Mouse (Mus musculus): Measurements from ENCODE around the gene Gpbar1.

Gpbar1 gene

DNA sequence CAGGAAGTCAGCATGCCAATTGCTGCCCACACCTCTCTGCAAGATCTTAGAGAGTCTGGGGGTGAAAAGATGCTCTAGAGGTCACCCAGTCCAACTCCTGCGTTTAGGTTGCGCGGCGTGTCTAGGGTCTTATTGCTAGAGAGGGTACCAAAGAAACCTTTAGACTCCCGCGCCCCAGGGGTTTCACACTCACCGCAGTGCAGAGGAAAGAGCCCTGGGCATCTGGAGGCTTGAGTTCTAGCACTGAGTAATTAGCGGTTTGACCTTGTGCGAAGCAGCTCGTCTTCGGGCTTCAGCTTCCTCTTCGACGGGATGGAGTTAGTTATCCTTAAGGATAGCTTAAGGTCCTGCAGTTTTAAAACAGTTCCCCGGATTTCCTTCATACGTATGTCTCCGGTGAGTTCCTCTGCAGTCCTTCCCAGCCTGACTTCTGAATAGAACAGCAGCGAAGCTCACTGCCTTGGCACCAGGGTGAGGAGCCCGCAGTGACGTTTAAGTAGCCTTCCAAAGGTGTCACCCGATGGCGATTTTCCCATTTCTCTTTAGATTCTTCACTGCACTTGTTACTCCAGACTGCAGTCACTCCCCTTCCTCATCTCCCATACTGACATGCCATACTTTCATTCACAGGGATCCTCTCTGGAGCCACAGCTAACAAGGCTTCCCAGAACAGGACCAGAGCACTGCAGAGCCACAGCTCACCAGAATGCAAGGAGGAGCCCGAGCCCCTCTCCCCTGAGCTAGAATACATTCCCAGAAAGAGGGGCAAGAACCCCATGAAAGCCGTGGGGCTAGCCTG, 7.1 kb downstream of the Gpbar1 start:
- ChIA-PET CTCF (interaction anchor here (0.5 to 4.3 kb wide), 24 partner anchors 10 to 168 kb away, joined by 3 to 23 read pairs (median 4); partner anchors contain the start of genes Catip (in 4 of the 4) and Cxcr1 (in 1 of the 4)), POLR2A (interaction anchor here (0.6 to 7.3 kb wide), 66 partner anchors 8 to 1032 kb away, joined by 3 to 121 read pairs (median 5); partner anchors contain the start of genes Tmbim1 (in 2 of the 4), Arpc2 (in 1 of the 4), Bcs1l (in 1 of the 4) and Catip (in 1 of the 4))

DNA sequence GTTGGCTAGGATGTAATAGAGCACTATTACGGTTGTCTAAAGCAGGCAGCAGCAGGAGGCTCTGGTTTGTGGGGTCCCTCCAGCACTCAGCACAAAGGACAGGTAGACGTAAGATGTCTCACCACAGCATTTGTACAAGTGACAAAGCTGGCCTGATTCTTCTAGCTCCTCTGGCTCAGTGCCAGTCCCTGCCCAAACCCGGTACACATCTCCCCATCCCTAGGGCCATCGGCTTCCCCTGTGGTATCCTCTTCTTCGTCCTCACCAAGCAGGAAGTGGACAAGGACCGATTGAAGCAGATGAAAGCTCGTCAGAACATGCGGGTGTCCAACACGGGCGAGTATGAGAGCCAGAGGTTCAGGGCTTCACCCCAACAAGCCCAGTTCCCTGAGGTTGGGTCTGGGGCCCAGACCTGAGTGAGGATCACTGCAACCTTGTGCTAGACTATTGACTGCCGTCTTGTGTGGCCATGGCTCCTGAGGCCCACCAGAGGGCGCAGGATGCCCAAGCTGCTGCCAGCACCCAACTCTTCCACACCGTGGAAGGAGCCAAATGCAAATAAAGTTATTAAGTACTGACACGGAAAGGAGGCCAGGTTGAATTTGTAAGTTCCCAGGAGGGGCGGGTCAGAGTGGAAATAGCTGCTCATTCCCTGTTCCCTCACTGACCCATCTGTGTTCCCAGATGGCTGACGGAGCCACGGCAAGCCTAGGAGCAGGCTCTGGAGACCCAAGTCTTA, 8.7 kb downstream of the Gpbar1 start:
- ChIA-PET POLR2A (interaction anchor here in 3 of 4 experiments (0.5 to 7.3 kb wide), 21 partner anchors 9 to 253 kb away, joined by 3 to 121 read pairs (median 3); partner anchors contain the start of genes Arpc2 (in 1 of the 3), Catip (in 1 of the 3) and Tmbim1 (in 1 of the 3)), CTCF (interaction anchor here (0.6 to 4.3 kb wide), 21 partner anchors 9 to 516 kb away, joined by 3 to 23 read pairs (median 3); partner anchors contain the start of gene Catip (in 3 of the 4))

DNA sequence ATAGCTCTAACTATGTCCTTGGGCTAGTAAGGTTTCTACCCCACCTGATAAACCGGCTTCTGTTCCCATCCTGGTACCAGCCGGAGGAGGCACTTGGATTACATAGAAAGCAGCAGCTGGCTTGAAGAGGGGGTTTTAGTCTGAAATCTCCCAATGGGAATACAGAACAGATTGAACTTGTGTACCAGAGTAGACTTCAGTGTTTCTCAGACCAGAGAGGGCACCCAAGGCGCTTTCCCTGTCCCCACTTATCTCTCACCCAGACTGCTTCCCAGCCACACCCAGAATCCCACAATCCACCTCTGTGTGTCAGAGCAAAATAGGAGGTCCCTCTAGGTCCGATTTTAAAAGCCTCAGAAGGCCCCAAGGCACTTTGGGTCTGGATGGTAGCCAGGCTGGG, 10.0 kb downstream of the Gpbar1 start:
- CTCF ChIA-PET = interaction anchor here (0.7 to 3.4 kb wide), 13 partner anchors 7 to 960 kb away, joined by 3 to 9 read pairs (median 3); partner anchors contain the start of gene Catip (in 2 of the 4)
- POLR2A ChIA-PET = interaction anchor here in 3 of 4 experiments (0.6 to 7.3 kb wide), 13 partner anchors 8 to 205 kb away, joined by 3 to 121 read pairs (median 3); partner anchors contain the start of genes Catip (in 1 of the 3) and Tmbim1 (in 1 of the 3)

DNA sequence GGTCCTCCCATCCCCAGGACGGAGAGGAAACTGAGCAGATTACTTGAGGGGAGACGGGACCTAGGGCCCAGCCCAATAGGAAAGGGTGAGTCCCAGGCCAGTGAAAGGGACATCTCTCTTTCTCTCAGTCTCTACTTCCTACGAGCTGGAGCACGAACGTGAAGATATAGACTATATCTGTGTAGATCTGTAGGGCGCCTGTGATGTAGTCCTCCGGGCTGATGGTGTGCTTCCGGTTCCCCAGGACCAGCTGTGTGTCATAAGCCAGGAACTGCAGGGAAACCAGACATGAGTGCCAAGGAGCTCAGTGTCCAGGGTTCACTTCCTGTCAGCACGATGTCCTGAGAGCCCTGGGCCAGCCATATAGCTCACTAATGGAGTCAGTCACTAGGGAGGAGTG, 10.9 kb downstream of the Gpbar1 start:
- ChIA-PET POLR2A (interaction anchor here in 3 of 4 experiments (0.6 to 7.3 kb wide), 8 partner anchors 9 to 204 kb away, joined by 3 to 121 read pairs (median 4); partner anchors contain the start of gene Tmbim1 (in 2 of the 3)), CTCF (interaction anchor here in 3 of 4 experiments (0.6 to 3.4 kb wide), 4 partner anchors 10 to 1796 kb away, joined by 3 to 9 read pairs (median 3); partner anchors contain the start of gene Catip (in 2 of the 3))

DNA sequence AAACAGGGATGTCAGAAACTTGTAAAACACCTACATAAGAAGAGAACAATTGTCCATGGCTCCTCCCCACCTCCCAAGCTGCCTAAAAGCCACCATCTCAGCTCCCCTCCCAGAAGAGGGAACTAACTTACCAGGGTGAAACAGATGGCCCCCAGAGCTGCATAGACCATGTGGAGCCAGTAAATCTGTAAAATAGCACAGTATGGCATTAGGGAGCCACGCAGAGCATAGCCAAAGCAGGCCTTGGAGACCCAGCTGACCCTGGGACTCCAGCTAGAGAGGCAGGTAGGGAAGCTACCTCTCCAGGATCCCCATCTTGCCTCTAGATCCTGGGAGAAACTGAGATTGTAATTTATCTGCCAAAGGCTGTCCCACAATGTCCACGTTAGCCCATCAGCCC, 11.4 kb downstream of the Gpbar1 start:
- CTCF ChIA-PET = interaction anchor here in 3 of 4 experiments (0.6 to 3.4 kb wide), 4 partner anchors 9 to 79 kb away, joined by 3 to 9 read pairs (median 4); partner anchors contain the start of gene Catip (in 2 of the 3)
- POLR2A ChIA-PET = interaction anchor here in 3 of 4 experiments (0.6 to 7.3 kb wide), 8 partner anchors 9 to 148 kb away, joined by 3 to 121 read pairs (median 3); partner anchors contain the start of gene Tmbim1 (in 2 of the 3)

DNA sequence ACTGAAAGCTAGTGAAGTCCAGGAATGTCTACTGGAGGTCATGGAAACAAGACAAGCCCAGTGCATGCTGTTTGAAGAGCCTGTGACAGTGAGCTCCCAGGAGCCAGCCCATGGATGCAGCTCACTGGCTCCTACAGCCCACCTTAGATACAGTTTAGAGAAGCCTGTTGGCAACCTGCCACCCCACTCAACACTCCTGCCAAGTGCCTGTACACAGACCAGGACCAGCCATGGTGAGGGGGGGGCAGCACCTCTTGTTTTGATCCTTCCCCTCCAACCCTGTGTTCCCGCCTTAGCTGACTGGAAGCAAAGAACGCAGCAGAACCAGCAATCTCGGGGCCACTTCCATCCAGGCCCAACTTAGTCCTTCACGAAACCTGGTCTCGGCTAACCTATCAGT, 11.8 kb downstream of the Gpbar1 start:
- POLR2A ChIA-PET = interaction anchor here in 2 of 4 experiments (0.6 to 7.3 kb wide), 6 partner anchors 8 to 217 kb away, joined by 3 to 121 read pairs (median 3); partner anchors contain the start of gene Tmbim1 (in 1 of the 2)
- CTCF ChIA-PET = interaction anchor here in 2 of 4 experiments (0.6 to 1.0 kb wide), 2 partner anchors 72 to 80 kb away, joined by 3 to 4 read pairs; partner anchors contain the start of gene Catip (in 1 of the 2)

DNA sequence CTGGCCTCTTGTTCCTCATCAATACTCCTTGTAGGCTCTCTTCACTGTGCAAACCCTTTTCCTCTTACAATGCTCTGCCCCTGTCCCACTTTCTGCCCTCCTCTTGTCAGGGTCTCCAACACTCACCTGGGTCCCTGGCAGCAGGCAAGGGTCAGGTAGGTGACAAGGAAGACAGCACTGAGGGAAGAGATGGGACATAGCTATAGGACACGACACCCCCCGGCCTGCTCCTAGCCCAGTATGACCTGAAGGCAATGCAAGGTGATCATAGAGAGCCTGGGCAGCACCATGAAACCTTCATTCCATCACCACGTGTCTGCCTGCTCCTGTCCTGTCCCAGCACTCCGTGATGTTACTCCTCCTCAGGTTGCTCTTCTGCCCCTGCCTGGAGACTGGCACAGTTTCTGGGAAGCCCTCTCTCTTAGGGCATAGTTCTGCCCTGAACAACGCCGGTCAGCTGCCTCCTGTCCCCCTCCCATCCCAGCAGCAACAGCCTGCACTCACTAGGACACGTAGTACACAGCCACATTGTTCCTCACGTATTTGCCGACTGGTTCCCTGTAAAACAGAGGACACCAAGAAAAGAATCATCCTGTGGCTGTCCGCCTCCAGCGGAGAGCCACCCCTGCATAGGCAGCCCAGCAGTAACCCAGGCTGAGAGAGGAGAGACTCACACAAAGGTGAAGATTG, 14.1 kb downstream of the Gpbar1 start:
- ChIA-PET POLR2A (interaction anchor here in 2 of 4 experiments (0.9 to 5.3 kb wide), 6 partner anchors 8 to 86 kb away, joined by 3 to 35 read pairs (median 4); partner anchors contain the start of genes Aamp (in 2 of the 2), Pnkd (in 2 of the 2) and Gpbar1 (in 1 of the 2)), CTCF (no interaction called here)

DNA sequence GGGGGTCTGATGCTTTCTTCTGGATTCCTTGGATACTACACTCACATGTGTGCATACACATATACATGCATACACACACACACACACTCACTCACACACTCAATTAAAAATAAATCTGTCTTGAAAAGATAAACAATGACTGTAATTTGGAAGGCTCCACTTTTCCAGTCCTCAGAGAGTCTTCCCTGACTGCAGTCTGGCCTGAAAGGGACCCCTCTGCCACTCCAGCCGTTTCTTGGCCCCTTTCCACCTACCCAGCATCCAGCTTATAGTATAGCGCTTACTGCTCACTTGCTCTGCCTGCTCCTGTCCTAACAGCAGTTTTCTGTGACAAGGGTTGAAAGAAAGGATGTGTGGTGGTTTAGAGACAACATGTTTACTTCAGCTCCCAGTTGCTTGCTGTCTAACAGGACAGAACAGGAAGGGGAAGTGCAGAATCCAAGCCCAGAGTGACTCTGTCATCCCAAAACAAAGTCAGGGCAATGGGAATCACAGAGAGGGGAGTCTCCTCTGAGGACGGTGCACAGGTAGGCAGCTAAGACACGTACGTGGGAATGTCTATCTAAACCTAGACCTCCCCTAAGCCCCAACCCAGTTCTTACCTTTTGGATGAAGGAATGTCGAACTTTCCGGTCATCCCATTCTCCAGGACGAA, 15.1 kb downstream of the Gpbar1 start:
- CTCF ChIA-PET = no interaction called here
- POLR2A ChIA-PET = interaction anchor here in 2 of 4 experiments (0.8 to 5.3 kb wide), 8 partner anchors 9 to 83 kb away, joined by 3 to 35 read pairs (median 5); partner anchors contain the start of genes Aamp (in 2 of the 2), Pnkd (in 2 of the 2) and Tmbim1 (in 1 of the 2)

DNA sequence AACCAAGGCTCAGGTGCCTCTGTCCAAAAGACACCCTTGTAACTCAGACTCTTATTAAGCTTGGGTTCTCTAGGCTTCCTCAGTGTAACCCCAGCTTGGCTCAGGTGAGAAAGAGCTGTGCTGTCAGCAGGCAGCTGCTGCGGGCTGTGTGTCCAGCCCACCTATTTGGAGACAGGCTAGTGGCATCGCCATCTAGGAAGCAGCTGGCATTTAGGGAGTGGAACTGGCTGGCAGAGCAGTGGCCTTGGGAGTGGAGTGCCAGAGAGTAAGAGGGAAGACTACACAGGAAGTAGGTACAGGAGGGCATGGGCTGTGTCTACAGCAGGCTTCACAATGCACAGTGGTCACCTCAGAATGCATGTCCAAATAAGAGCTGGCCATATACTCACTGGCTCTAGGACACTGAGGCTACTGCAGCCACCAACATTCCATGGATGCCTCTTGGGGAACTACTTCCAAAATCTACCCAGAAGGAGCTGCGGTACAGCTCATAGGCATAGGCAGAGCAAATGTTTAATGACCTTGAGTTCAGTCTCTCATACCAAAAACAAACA, 15.8 kb downstream of the Gpbar1 start:
- POLR2A ChIA-PET = interaction anchor here in 3 of 4 experiments (0.6 to 5.3 kb wide), 12 partner anchors 8 to 88 kb away, joined by 3 to 35 read pairs (median 5); partner anchors contain the start of genes Aamp (in 2 of the 3), Pnkd (in 2 of the 3) and Tmbim1 (in 1 of the 3)
- CTCF ChIA-PET = interaction anchor here in 1 of 4 experiments (0.6 kb wide), 1 partner anchor 26 kb away, joined by 4 read pairs; no protein-coding TSS in a partner anchor

DNA sequence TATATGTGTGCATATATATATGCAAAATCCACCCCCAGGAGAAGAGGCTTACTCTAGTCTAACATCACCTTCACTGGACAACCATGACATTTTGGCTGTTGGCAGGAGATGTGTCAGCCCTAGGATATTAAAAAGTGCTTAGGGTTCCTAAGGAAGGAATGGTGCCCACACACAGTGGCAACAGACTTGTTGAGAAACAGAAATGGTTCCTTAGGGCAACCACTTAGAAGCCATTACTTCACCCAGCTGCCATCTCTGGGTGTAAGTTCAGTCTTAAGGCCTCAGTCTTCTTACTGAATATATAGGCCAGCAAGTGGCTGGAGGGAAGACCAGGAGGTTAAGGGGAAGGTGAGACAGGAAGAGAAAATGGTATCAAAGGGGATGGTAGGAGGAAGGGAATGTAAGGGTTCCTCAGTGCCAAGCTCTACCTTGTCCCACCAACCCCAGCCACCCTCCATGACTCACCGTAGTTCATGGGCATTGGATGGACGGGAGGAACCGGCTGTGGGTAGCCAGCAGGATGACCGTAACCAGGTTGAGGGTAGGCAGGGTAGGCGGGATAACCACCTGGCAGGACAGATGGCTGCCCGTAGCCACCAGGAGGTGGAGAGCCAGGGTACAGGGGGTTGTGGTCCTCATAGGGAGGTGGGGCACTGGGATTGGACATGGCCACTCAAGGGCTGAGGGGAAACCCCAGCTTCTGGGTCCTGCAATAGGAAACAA, 16.5 kb downstream of the Gpbar1 start:
- CTCF ChIA-PET = interaction anchor here in 2 of 4 experiments (1.2 to 1.3 kb wide), 3 partner anchors 7 to 92 kb away, joined by 3 to 4 read pairs (median 3); no protein-coding TSS in a partner anchor
- POLR2A ChIA-PET = interaction anchor here in 3 of 4 experiments (0.6 to 5.3 kb wide), 19 partner anchors 8 to 328 kb away, joined by 3 to 35 read pairs (median 5); partner anchors contain the start of genes Aamp (in 2 of the 3), Pnkd (in 2 of the 3), Tmbim1 (in 2 of the 3) and Arpc2 (in 1 of the 3)

DNA sequence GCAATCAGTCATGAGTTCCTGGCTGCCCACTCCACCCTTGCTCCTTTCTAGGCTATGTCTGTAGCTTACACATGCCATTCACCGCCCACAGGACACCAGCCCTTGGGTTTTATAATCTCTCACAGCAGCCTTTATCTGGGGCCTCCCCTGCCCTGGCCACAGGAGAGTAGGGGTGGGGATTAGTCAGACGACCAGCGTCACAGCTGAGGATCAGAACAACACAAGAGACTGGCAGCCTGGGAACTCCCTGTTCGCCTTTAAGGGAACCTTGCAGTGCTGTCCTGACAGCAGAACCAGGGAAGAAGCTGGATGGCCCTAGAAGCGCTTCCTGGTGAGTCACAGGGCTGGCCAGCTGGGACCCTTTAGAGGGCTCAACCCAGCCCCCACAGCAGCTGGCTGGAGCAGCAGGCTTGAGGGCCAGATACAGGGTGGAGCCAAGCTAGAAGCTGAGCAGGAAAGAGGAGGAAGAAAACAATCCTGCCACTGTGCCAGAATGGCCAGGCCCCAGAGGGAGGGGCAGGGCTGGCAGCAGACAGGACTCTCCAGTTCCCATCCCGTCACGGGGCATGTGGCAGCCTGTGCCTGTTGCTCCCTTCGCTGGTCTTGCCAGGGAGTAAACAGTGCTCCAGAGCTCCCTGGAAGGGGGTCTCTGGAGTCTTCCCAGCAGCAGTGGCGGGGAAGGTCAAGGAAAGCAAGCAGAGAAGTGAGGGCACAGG, 17.3 kb downstream of the Gpbar1 start:
- POLR2A ChIA-PET = interaction anchor here in 3 of 4 experiments (0.5 to 5.3 kb wide), 20 partner anchors 8 to 329 kb away, joined by 3 to 35 read pairs (median 4); partner anchors contain the start of genes Aamp (in 2 of the 3), Pnkd (in 2 of the 3), Tmbim1 (in 2 of the 3) and Arpc2 (in 1 of the 3)
- CTCF ChIA-PET = interaction anchor here in 2 of 4 experiments (0.7 to 1.3 kb wide), 4 partner anchors 8 to 91 kb away, joined by 3 to 4 read pairs (median 4); partner anchors contain the start of genes Aamp (in 1 of the 2) and Pnkd (in 1 of the 2)

DNA sequence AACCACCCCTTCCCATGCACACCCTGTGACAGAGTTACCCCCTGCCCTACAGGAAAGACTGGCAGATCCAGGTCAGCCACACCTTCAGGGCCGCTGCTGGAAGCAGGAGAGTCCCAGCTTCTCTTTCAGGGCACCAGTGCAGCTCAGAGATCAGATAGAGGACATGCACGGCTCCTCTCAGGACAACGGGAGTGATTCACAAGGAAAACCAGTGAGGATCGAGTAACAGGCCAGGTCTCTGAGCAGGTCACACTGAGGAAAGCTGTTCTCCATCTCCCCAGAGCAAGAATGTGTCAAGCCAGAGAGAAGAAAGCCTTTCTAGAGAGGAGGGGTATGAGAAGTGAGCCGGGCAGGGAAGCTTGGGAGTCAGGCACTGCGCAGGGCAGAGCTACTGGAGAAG, 18.1 kb downstream of the Gpbar1 start:
- CTCF ChIA-PET = interaction anchor here in 1 of 4 experiments (1.2 to 1.3 kb wide), 2 partner anchors 11 to 90 kb away, joined by 3 read pairs; no protein-coding TSS in a partner anchor
- POLR2A ChIA-PET = interaction anchor here in 3 of 4 experiments (0.5 to 5.3 kb wide), 16 partner anchors 8 to 215 kb away, joined by 3 to 35 read pairs (median 4); partner anchors contain the start of genes Aamp (in 2 of the 3), Pnkd (in 2 of the 3) and Tmbim1 (in 1 of the 3)

DNA sequence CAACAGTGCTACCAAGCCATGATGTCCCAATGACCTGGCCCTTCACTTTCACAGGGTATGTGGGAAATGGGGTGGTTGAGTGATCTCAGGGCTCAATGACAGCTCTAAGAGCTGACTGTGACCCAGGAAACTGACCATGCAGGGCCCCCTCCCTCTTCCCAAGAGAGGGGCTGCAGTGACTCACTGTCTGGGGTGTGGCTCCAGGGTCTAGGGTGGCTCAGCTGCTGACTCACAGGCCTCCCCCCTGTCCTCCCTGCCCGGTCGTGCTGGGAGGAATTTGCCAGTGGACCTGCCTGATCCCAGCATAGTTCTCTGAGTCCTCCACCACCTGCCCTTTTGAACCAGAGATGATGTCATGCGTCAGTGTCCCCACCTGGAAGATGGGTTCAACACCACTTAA, 18.9 kb downstream of the Gpbar1 start:
- ChIA-PET CTCF (interaction anchor here in 1 of 4 experiments (0.8 kb wide), 1 partner anchor 101 kb away, joined by 3 read pairs; no protein-coding TSS in a partner anchor), POLR2A (interaction anchor here in 3 of 4 experiments (0.8 to 11.8 kb wide), 8 partner anchors 8 to 48 kb away, joined by 3 to 121 read pairs (median 9); partner anchors contain the start of genes Aamp (in 2 of the 3) and Pnkd (in 2 of the 3))

DNA sequence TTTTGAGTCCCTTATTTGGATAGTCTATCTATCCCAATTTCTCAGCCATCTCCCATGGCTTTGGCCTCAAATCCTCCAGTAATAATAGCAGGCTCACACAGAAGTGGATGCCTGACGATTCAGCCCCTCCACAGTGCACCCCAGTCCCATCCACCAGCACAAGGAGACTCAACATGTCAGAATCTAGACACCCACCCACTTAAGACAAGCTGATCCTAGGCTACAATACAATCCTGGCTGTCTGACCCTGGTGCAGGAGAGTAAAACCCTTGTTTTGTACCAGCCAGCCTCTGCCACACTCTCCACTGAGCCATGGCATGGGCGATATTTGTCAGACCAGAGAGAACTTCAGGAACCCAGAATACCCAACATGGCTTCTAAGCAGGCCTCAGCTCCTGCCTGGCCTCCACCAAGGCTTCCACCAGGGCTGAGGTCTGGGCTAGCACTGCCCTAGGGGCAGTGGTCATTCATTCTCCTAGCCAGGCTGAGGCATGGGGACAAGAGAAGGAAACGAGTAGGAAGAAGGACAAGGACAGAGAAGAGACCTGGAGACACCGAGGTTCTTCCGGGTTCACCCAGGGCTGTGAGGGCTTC, 19.9 kb downstream of the Gpbar1 start:
- ChIA-PET POLR2A (interaction anchor here in 2 of 4 experiments (0.6 to 11.8 kb wide), 11 partner anchors 9 to 89 kb away, joined by 3 to 121 read pairs (median 4); partner anchors contain the start of genes Aamp (in 2 of the 2), Pnkd (in 2 of the 2) and Gpbar1 (in 1 of the 2)), CTCF (interaction anchor here in 2 of 4 experiments (1.2 to 1.3 kb wide), 2 partner anchors 9 to 10 kb away, joined by 3 read pairs; no protein-coding TSS in a partner anchor)

Measured in embryonic stem cell, embryonic (primary cell).